Mouse (Mus musculus) heart, adult 2 months (tissue): ENCODE measurements around the gene Acot5. TPM values are rescaled to one million over a fixed set of nuclear protein-coding genes. Genes with fewer than 3 reads are reported as not detected.

Experiments
- DNase-seq, 2 experiments: peaks; one replicate each; pipeline ENCODE4 v3.0.0; 2021
- H3K27ac ChIP-seq: fragments of 200-600 bp; 2 replicates; pipeline ENCODE4 v1.8.1; 2022
- H3K27me3 ChIP-seq: fragments of 200-500 bp; 2 replicates; pipeline ENCODE4 v1.6.1; 2012; ENCODE audit warnings: mild to moderate bottlenecking, low read length, inconsistent platforms, mixed read lengths; ENCODE audit not compliant: control insufficient read depth, insufficient read depth
- H3K36me3 ChIP-seq: fragments of 200-500 bp; 2 replicates; pipeline ENCODE4 v1.6.1; 2012; ENCODE audit warnings: low read length, inconsistent platforms; ENCODE audit not compliant: control insufficient read depth, insufficient read depth
- H3K4me1 ChIP-seq: fragments of 200-500 bp; 2 replicates; pipeline ENCODE4 v1.6.1; 2011; ENCODE audit warnings: low read length; ENCODE audit not compliant: control insufficient read depth, insufficient read depth
- H3K4me3 ChIP-seq: fragments of 200-600 bp; 2 replicates; pipeline ENCODE4 v1.8.1; 2022
- H3K79me2 ChIP-seq: fragments of 200-500 bp; replicated peaks from 2 replicates; pipeline ENCODE4 v1.6.1; 2012; ENCODE audit warnings: mild to moderate bottlenecking, inconsistent platforms, low read length, moderate library complexity, mixed read lengths; ENCODE audit not compliant: control insufficient read depth, insufficient read depth
- H3K9ac ChIP-seq: fragments of 200-500 bp; 2 replicates; pipeline ENCODE4 v1.6.1; 2012; ENCODE audit warnings: low read depth, mild to moderate bottlenecking, control low read depth, inconsistent platforms, low read length, mixed read lengths
- CTCF ChIP-seq: fragments of 200-600 bp; IDR thresholded peaks from 2 replicates; pipeline ENCODE4 v1.8.1; 2022; ENCODE audit warnings: antibody characterized with exemption, mild to moderate bottlenecking, moderate library complexity
- EP300 ChIP-seq: fragments of 200-500 bp; IDR thresholded peaks from 2 replicates; pipeline ENCODE4 v1.6.1; 2011; ENCODE audit warnings: low read depth, low read length, control low read depth; ENCODE audit not compliant: insufficient read depth
- POLR2A ChIP-seq: fragments of 200-500 bp; IDR thresholded peaks from 2 replicates; pipeline ENCODE4 v1.6.1; 2011; ENCODE audit warnings: mild to moderate bottlenecking, low read depth, low read length, control low read depth; ENCODE audit not compliant: insufficient read depth
- WGBS: fragments of 180-500 bp; shearing (Covaris S2); methylation state at CpG from one replicate; pipeline ENCODE4 v1.1.7; 2018; 5-methylcytosine and 5-hydroxymethylcytosine counted together
- intact Hi-C: fragments of 180-260 bp; cut with DNase I; formaldehyde crosslinking; loops from one replicate; pipeline ENCODE4 v1.15.1; 2025
- polyA plus RNA-seq: library from polyadenylated mRNA; depleted of rRNA; stranded (reverse); fragments of >200 nt; gene quantifications from 2 replicates; pipeline ENCODE4 v1.2.3, GENCODE M21; 2012; rRNA removed
- total RNA-seq, 2 experiments: library from RNA; stranded (reverse); gene quantifications; 2 replicates each; pipeline ENCODE4 v1.2.3; 2021

The Acot5 gene
- total and polyA plus RNA-seq, 3 experiments = not detected

- Histone ChIP-seq H3K9ac (no peak overlapping the region), H3K4me1 (peaks cover 1% of the 10 kb centered on the region; the same call in 1 of the 2 replicates), H3K27me3 (no peaks in the 10 kb centered on the region), H3K27ac (no peak overlapping the region), H3K4me3 (no peak overlapping the region), H3K79me2 (no peaks in the 10 kb centered on the region), H3K36me3 (no peaks in the 10 kb centered on the region)
- WGBS = 93% methylated on average over 5 of the region's 5 CpGs
- TF ChIP-seq CTCF = no peak
- no peak for TF ChIP-seq POLR2A
- no peak for TF ChIP-seq EP300
- intact Hi-C loops = no loop called here
- DNase-seq = no peak
Observed at GRCm38 (mm10) chr12:84119584-84119983, 50.5 kb downstream of the Acot5 start.

Other genes starting within 250 kb of the Acot5 start
- gene Numb, start 147.4 kb upstream of the Acot5 start, total RNA-seq = 10 to 100 TPM; 31.6 to 32.3 TPM
- gene Numb, start 147.4 kb upstream of the Acot5 start, polyA plus RNA-seq = 31.1 and 38.1 TPM in 2 replicates
- 1 to 10 TPM; 4.4 to 4.7 TPM for gene Riox1, start 118.7 kb upstream of the Acot5 start, total RNA-seq
- 2.8 and 3.4 TPM in 2 replicates for gene Riox1, start 118.7 kb upstream of the Acot5 start, polyA plus RNA-seq
- not detected for gene Heatr4, start 84.5 kb upstream of the Acot5 start, total RNA-seq
- not detected in 2 replicates for gene Heatr4, start 84.5 kb upstream of the Acot5 start, polyA plus RNA-seq
- 100 to 1,000 TPM; 112 to 114 TPM for gene Acot2, start 81.5 kb upstream of the Acot5 start, total RNA-seq
- gene Acot2, start 81.5 kb upstream of the Acot5 start, polyA plus RNA-seq = 44.4 and 52.6 TPM in 2 replicates
- 10 to 100 TPM; 53.0 to 54.4 TPM for gene Acot1, start 59.8 kb upstream of the Acot5 start, total RNA-seq
- gene Acot1, start 59.8 kb upstream of the Acot5 start, polyA plus RNA-seq = 8.1 and 22.9 TPM in 2 replicates
- gene Acot4, start 30.9 kb upstream of the Acot5 start, total RNA-seq = 1 to 10 TPM in 1 of 2 experiments, under 1 TPM in 1; 0.91 to 1.3 TPM
- 0.53 and 0.61 TPM in 2 replicates for gene Acot4, start 30.9 kb upstream of the Acot5 start, polyA plus RNA-seq
- not detected for gene Gm49366, start 30.4 kb upstream of the Acot5 start, total RNA-seq
- 2.0 TPM in 1 of 2 replicates, not detected in the other for gene Gm49366, start 30.4 kb upstream of the Acot5 start, polyA plus RNA-seq
- under 1 TPM; 0.84 TPM for gene Acot3, start 17.2 kb upstream of the Acot5 start, total RNA-seq
- 0.32 and 0.57 TPM in 2 replicates for gene Acot3, start 17.2 kb upstream of the Acot5 start, polyA plus RNA-seq
- gene Acot6, start 31.3 kb downstream of the Acot5 start, total RNA-seq = 1 to 10 TPM; 2.2 TPM
- gene Acot6, start 31.3 kb downstream of the Acot5 start, polyA plus RNA-seq = 1.5 and 2.6 TPM in 2 replicates
- gene Dnal1, start 45.0 kb downstream of the Acot5 start, total RNA-seq = 1 to 10 TPM; 6.9 to 7.9 TPM
- gene Dnal1, start 45.0 kb downstream of the Acot5 start, polyA plus RNA-seq = 3.4 and 5.4 TPM in 2 replicates
- gene Pnma1, start 79.2 kb downstream of the Acot5 start, total RNA-seq = under 1 TPM; 0.10 to 0.20 TPM
- 0.04 and 0.06 TPM in 2 replicates for gene Pnma1, start 79.2 kb downstream of the Acot5 start, polyA plus RNA-seq
- 10 to 100 TPM; 12.3 to 14.7 TPM for gene Elmsan1, start 149.6 kb downstream of the Acot5 start, total RNA-seq
- 8.1 and 8.4 TPM in 2 replicates for gene Elmsan1, start 149.6 kb downstream of the Acot5 start, polyA plus RNA-seq
- gene Ptgr2, start 215.9 kb downstream of the Acot5 start, total RNA-seq = 100 to 1,000 TPM; 222 to 248 TPM
- gene Ptgr2, start 215.9 kb downstream of the Acot5 start, polyA plus RNA-seq = 59.4 and 143 TPM in 2 replicates
- gene Zfp410, start 247.5 kb downstream of the Acot5 start, total RNA-seq = 10 to 100 TPM; 18.8 to 20.9 TPM
- 18.4 and 30.3 TPM in 2 replicates for gene Zfp410, start 247.5 kb downstream of the Acot5 start, polyA plus RNA-seq